Mouse (Mus musculus): Measurements from ENCODE around the gene Cachd1.

The Cachd1 gene

GRCm38 (mm10) chr4:101046576-101046975 lies 270.1 kb downstream of the Cachd1 start:
- no peak for DNase-seq (ENCODE audit: low read depth, low spot score)

GRCm38 (mm10) chr4:101062146-101062545 lies 285.7 kb downstream of the Cachd1 start:
- no peak for DNase-seq (ENCODE audit: low read depth, low spot score)

GRCm38 (mm10) chr4:101066401-101066800 lies 289.9 kb downstream of the Cachd1 start:
- no peak for DNase-seq (ENCODE audit: low read depth, low spot score)

GRCm38 (mm10) chr4:101068786-101069153 lies 292.3 kb downstream of the Cachd1 start, which contains the start of gene Raver2:
Raver2 (plus strand) TSS chr4:101068983.
- DNase-seq (ENCODE audit: low read depth, low spot score): no peak

DNA sequence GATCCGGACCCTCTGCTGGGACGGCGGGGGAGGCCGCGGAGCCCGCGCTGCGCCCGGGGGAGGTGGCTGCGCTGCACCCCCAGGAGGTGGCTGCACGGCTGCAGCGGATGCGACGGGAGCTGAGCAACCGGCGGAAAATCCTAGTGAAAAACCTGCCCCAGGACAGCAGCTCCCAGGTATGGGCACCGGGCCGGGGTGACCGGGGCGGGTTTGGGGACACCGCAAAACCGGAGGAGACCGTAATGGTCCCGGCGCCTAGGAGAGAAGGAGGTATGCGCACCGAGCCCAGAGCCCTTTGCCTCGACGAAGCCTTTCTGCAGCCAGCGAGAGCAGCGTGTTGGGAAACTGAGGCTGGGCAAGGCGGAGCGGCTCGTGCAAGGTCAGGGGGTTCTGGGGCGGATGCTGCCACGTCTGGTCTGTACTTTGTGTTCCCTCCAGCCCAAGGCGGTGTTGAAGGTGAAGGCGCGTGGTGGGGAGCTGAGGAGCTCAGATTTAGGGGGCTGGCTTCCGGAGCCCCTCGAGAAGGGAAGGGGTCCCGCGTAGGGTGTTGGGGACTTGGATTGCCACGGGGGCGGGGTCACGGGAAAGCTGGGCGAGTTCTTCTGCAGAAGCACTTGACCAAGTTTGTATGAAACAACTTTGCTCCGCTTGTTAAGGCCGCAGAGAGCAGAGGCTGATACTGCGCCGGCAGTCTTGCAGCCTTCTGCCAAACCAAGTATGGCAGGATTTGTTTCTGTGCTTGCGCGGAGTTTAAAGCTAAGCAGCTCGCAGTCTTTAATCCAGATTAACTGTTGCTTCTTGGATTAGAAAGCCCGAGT lies 292.9 kb downstream of the Cachd1 start:
- no peak for DNase-seq (ENCODE audit: low read depth, low spot score)

DNA sequence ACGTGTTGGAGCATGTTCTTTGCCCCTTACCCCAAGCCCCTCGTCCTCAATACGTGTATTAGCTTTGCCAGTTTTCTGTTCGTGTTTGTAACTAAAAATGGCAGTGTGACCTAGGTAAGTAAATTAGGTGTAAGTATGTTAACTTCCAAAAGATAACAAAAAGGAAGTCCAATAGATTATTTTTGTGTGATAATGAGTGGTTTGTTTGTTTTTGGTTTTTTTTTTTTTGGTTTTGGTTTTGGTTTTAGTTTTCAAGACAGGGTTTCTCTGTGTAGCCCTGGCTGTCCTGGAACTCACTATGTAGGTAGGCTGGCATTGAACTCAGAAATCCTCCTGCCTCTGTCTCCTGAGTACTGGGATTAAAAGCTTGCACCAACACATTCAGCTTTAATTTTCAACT lies 295.1 kb downstream of the Cachd1 start:
- DNase-seq (ENCODE audit: low read depth, low spot score): no peak

- DNase-seq (ENCODE audit: low read depth, low spot score): no peak
These were observed 299.9 kb downstream of the Cachd1 start for GRCm38 (mm10) chr4:101076425-101076824.

Data from brain, embryonic 18.5 days (tissue).